ENCODE assay signal across 11 mouse cellular contexts in genomic region chr11:12205201-12206161, GRCm38 (mm10).
A peak's percentile ranks its signal among the peaks of the same experiment; 100 is the strongest.
DNase-seq lines count a peak whose midpoint lies in the region; ATAC-seq and TF ChIP-seq lines count a peak whose summit lies in the region.
"Had no signal": no experiment of that assay in that cellular context is flagged by ENCODE, and none has a peak within 500 bp of the region (broad histone marks: within the 10 kb centered on the region; RNA-seq: fewer than 3 reads in every experiment).

No protein-coding gene starts in this region.

- peak; percentile 89 for ATAC-seq in heart, embryonic 11.5 days (replicated peaks; ENCODE audit: insufficient number of reproducible peaks, low FRiP score, low TSS enrichment)
- peak; percentile 94 for ATAC-seq in liver, embryonic 13.5 days (ENCODE audit: low read depth)
- no peak for ATAC-seq in midbrain, embryonic 15.5 days (replicated peaks)

- H3K4me2 ChIP-seq in heart, embryonic 11.5 days, result peak overlapping the region; percentile 41
- H3K4me2 ChIP-seq in liver, embryonic 13.5 days, result peak overlapping the region; percentile 44
- H3K4me2 ChIP-seq in midbrain, embryonic 15.5 days, result no peak overlapping the region
- H3K4me2 ChIP-seq: midbrain, embryonic 11.5 days had no signal

- no peaks in the 10 kb centered on the region for H3K4me1 ChIP-seq in kidney, adult 2 months (ENCODE audit: control insufficient read depth, insufficient read depth, low read length)
- peaks cover 7% of the 10 kb centered on the region; the same call in 1 of the 2 replicates for H3K4me1 ChIP-seq in heart, embryonic 11.5 days (ENCODE audit: control insufficient read depth, insufficient read depth, low read length)
- H3K4me1 ChIP-seq in liver, embryonic 13.5 days (replicated peaks), result peaks cover 31% of the 10 kb centered on the region
- H3K4me1 ChIP-seq in midbrain, embryonic 15.5 days, result no peaks in the 10 kb centered on the region

- no peaks in the 10 kb centered on the region for H3K36me3 ChIP-seq in kidney, adult 2 months (ENCODE audit: control insufficient read depth, insufficient read depth, low read length)
- H3K36me3 ChIP-seq in heart, embryonic 11.5 days (ENCODE audit: control insufficient read depth, insufficient read depth, low read length), result no peaks in the 10 kb centered on the region
- no peaks in the 10 kb centered on the region for H3K36me3 ChIP-seq in liver, embryonic 13.5 days
- H3K36me3 ChIP-seq in midbrain, embryonic 15.5 days (replicated peaks), result no peaks in the 10 kb centered on the region

- TF ChIP-seq POLR2A in kidney, adult 2 months (IDR thresholded peaks at IDR 0.05; ENCODE audit: low read depth, low read length), result no peak

- H3K9ac ChIP-seq in heart, embryonic 11.5 days (ENCODE audit: low read depth, low read length), result no peak overlapping the region
- H3K9ac ChIP-seq in liver, embryonic 13.5 days, result 0 out of 2 replicates have a peak overlapping the region, but pooled peaks have one; percentile 14
- H3K9ac ChIP-seq in midbrain, embryonic 15.5 days, result no peak overlapping the region

- TF ChIP-seq CTCF in kidney, adult 2 months (conservative IDR thresholded peaks at IDR 0.05; ENCODE audit: insufficient read depth, insufficient read length, low read depth, low read length), result no peak

- H3K27ac ChIP-seq in kidney, adult 2 months (ENCODE audit: insufficient read depth, low read depth, low read length), result no peak overlapping the region
- H3K27ac ChIP-seq in heart, embryonic 11.5 days (ENCODE audit: low read depth, low read length), result peak overlapping the region; percentile 62
- peak overlapping the region; percentile 44 for H3K27ac ChIP-seq in liver, embryonic 13.5 days
- no peak overlapping the region for H3K27ac ChIP-seq in midbrain, embryonic 15.5 days

- no peaks in the 10 kb centered on the region for H3K27me3 ChIP-seq in kidney, adult 2 months (replicated peaks; ENCODE audit: control insufficient read depth, insufficient read depth, low read length)
- H3K27me3 ChIP-seq in heart, embryonic 11.5 days (ENCODE audit: control insufficient read depth, insufficient read depth, low read length), result no peaks in the 10 kb centered on the region
- no peaks in the 10 kb centered on the region for H3K27me3 ChIP-seq in liver, embryonic 13.5 days
- H3K27me3 ChIP-seq in midbrain, embryonic 15.5 days (replicated peaks), result no peaks in the 10 kb centered on the region

- no peaks in the 10 kb centered on the region for H3K9me3 ChIP-seq in heart, embryonic 11.5 days (replicated peaks; ENCODE audit: control insufficient read depth, low read length)
- H3K9me3 ChIP-seq in liver, embryonic 13.5 days (replicated peaks), result no peaks in the 10 kb centered on the region
- H3K9me3 ChIP-seq in midbrain, embryonic 15.5 days, result no peaks in the 10 kb centered on the region

- no peak overlapping the region for H3K4me3 ChIP-seq in kidney, adult 2 months (ENCODE audit: insufficient read depth, low read depth, low read length)
- no peak overlapping the region for H3K4me3 ChIP-seq in heart, embryonic 11.5 days (ENCODE audit: low read depth, low read length)
- no peak overlapping the region for H3K4me3 ChIP-seq in liver, embryonic 13.5 days (replicated peaks)
- no peak overlapping the region for H3K4me3 ChIP-seq in midbrain, embryonic 15.5 days

- peak; percentile 2 for DNase-seq in kidney, postnatal 14 days
- DNase-seq in kidney, adult 2 months, result no peak
- peak; percentile 5 for DNase-seq in c-Kit-positive CD71-negative TER-119-negative erythroid progenitor cells, embryonic 14.5 days (ENCODE audit: low read depth)
- peak; percentile 50 for DNase-seq in liver, embryonic 13.5 days
- DNase-seq in T-cell, adult 2 months (ENCODE audit: low spot score), result no peak
- DNase-seq in frontal cortex, adult 2 months (ENCODE audit: extremely low spot score in 1 of 2, low spot score in 1 of 2), result no peak
- DNase-seq: adrenal gland, postnatal 25 days; thymus, postnatal 36 days had no signal

- 78% methylated on average over 6 of the region's 6 CpGs for WGBS in kidney, adult 2 months
- WGBS in heart, embryonic 11.5 days (ENCODE audit: insufficient replicate concordance), result 9% methylated on average over 6 of the region's 6 CpGs
- WGBS in liver, embryonic 13.5 days (ENCODE audit: insufficient replicate concordance), result 11% methylated on average over 6 of the region's 6 CpGs
- 68% methylated on average over 6 of the region's 6 CpGs for WGBS in midbrain, embryonic 15.5 days

Comparison
In these comparisons a context has a peak if more than half of its experiments do, and no peak if none do; other contexts are left out.
1. DNase-seq: peak in kidney, postnatal 14 days (single experiment), c-Kit-positive CD71-negative TER-119-negative erythroid progenitor cells, embryonic 14.5 days (single experiment) and liver, embryonic 13.5 days (single experiment); none in kidney, adult 2 months (single experiment), T-cell, adult 2 months (single experiment) and frontal cortex, adult 2 months (0 of 2).
2. H3K27ac ChIP-seq: peak in heart, embryonic 11.5 days (single experiment) and liver, embryonic 13.5 days (single experiment); none in kidney, adult 2 months (single experiment) and midbrain, embryonic 15.5 days (single experiment).